Mouse (Mus musculus) embryonic fibroblast, embryonic 13.5 days (primary cell): Measurements from ENCODE around the gene Zfp978. TPM values are rescaled to one million over a fixed set of nuclear protein-coding genes. Genes with fewer than 3 reads are reported as not detected.
"Not testable (repeated sequence)": the region's sequence is repeated elsewhere in the genome, so short reads cannot be mapped to it uniquely, and the experiment has no call there.

Experiments used
- H3K27ac ChIP-seq: 2 replicates; pipeline ENCODE4 v1.5.1; 2012; ENCODE audit warnings: low read length, control low read depth, inconsistent platforms; ENCODE audit not compliant: insufficient read depth
- H3K4me1 ChIP-seq: 2 replicates; pipeline ENCODE4 v1.6.1; 2011; ENCODE audit warnings: low read length; ENCODE audit not compliant: control insufficient read depth, insufficient read depth
- H3K4me3 ChIP-seq: 2 replicates; pipeline ENCODE4 v1.5.1; 2011; ENCODE audit warnings: mild to moderate bottlenecking, control low read depth, low read length; ENCODE audit not compliant: insufficient read depth
- CTCF ChIP-seq: IDR thresholded peaks from 2 replicates; pipeline ENCODE4 v1.5.1; 2011; ENCODE audit warnings: mild to moderate bottlenecking, control low read depth, low read length, moderate library complexity, borderline replicate concordance; ENCODE audit not compliant: insufficient read depth
- POLR2A ChIP-seq: IDR thresholded peaks from 2 replicates; pipeline ENCODE4 v1.6.1; 2011; ENCODE audit warnings: low read depth, mild to moderate bottlenecking, control low read depth, low read length, moderate library complexity
- polyA plus RNA-seq: library from polyadenylated mRNA; stranded (reverse); fragments of >200 nt; gene quantifications from 2 replicates; pipeline ENCODE4 v1.2.4, GENCODE M21; 2011; ENCODE audit warnings: low read depth; ENCODE audit not compliant: missing spikeins, insufficient read length

The Zfp978 gene
- polyA plus RNA-seq, 1 experiment = not detected

GRCm38 (mm10) chr4:147407463-147407822, 46.3 kb downstream of the Zfp978 start:
- H3K4me3 ChIP-seq = peak overlapping the region; percentile 38
- TF ChIP-seq POLR2A = no peak
- no peak for TF ChIP-seq CTCF
- no peak overlapping the region for H3K27ac ChIP-seq
- H3K4me1 ChIP-seq = no peaks in the 10 kb centered on the region

DNA sequence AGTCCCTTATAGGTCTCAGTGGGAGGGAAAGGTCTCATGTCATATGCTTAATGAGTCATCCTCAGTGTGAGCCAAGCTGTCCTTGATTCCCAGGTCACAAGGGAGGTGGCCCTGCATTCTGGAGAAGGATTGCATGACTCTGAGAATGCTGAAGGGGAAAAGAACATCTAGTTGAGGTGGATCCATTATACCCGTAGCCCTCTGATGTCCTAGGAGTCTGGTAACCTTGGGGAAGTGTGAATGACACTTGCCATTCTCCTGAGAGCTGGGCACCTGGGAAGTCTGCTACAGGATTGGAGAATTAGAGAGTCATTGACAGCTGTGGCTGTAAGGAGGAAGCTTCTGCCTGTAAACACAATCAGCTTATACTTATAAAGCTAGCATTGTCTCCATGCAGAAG, 55.3 kb downstream of the Zfp978 start:
- H3K4me1 ChIP-seq, H3K27ac ChIP-seq, H3K4me3 ChIP-seq: not testable (repeated sequence)

GRCm38 (mm10) chr4:147417157-147417778, 56.2 kb downstream of the Zfp978 start:
- TF ChIP-seq POLR2A = no peak
- TF ChIP-seq CTCF = no peak
- no peak overlapping the region for H3K27ac ChIP-seq
- no peaks in the 10 kb centered on the region for H3K4me1 ChIP-seq
- no peak overlapping the region for H3K4me3 ChIP-seq

DNA sequence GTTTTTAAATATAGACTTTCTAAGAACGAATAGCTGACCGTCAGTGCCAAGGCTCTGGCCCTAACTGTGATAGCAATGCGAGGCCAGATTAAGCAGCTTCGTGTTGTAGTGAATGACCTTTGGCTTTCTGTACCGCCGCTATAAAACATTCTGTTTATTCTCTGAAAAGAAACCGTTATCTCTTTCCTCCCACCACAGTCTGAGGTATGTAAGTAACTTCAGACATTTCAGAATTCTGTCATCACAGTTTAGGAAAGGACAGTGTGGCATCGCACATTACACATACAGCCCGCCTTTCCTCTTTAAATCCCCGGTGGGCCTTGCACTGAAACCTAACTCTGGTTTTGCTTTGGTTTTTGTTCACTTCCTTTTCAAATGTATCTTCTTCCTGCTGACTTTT, 56.8 kb downstream of the Zfp978 start:
- H3K4me3 ChIP-seq = no peak overlapping the region
- no peak for TF ChIP-seq POLR2A
- no peak for TF ChIP-seq CTCF
- H3K4me1 ChIP-seq = no peaks in the 10 kb centered on the region
- H3K27ac ChIP-seq = no peak overlapping the region

DNA sequence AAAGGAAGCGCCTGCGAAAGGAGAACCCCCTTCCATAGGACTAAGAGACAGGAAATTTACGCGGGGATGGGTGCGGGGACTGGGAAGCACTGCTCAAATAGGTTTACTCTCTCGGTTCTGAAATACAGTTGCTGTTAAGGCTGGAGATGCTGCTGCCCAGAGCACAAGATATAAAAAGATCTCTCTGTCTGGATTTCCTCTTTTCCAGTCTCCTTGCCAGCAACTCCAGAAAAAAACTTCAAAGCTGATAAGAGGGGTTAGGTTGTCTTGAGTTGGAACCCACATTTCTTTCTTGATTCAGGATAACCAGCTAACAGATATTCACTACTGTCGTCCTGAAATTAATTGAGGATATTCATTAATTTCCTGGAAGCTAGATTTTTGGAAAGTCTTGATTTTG, 57.2 kb downstream of the Zfp978 start:
- not testable (repeated sequence) for H3K4me1 ChIP-seq, H3K4me3 ChIP-seq, H3K27ac ChIP-seq

DNA sequence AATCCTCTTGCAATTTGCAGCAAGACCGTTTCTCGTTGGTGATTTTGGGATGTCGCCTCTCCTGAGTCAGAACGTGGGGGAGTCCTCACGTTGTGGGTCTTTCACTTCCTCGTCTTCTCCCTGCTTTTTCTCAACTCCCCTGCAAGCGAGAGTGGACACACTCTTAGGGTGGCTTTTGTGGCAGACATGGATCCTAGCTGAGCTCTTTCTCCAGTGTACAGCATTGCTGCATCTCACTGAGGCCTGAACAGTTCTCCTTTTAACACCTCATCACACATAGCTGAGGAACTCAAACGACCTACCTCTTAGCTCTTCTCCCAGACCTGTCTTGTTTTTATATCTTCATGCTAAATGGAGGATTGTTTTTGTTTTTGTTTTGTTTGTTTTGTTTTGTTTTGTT, 58.1 kb downstream of the Zfp978 start:
- H3K4me3 ChIP-seq = not testable (repeated sequence)

GRCm38 (mm10) chr4:147419756-147420590, 58.9 kb downstream of the Zfp978 start:
- H3K4me3 ChIP-seq, H3K4me1 ChIP-seq, H3K27ac ChIP-seq: not testable (repeated sequence)

More for the DNA sequence above, 58.1 kb downstream of the Zfp978 start:
- H3K4me1 ChIP-seq, H3K27ac ChIP-seq: not testable (repeated sequence)

GRCm38 (mm10) chr4:147420794-147421193, 59.7 kb downstream of the Zfp978 start:
- Histone ChIP-seq H3K4me1 (no peaks in the 10 kb centered on the region), H3K27ac (no peak overlapping the region), H3K4me3 (no peak overlapping the region)
- TF ChIP-seq CTCF = no peak
- TF ChIP-seq POLR2A = no peak

GRCm38 (mm10) chr4:147421316-147421715, 60.2 kb downstream of the Zfp978 start:
- H3K4me1 ChIP-seq, H3K4me3 ChIP-seq, H3K27ac ChIP-seq: not testable (repeated sequence)

DNA sequence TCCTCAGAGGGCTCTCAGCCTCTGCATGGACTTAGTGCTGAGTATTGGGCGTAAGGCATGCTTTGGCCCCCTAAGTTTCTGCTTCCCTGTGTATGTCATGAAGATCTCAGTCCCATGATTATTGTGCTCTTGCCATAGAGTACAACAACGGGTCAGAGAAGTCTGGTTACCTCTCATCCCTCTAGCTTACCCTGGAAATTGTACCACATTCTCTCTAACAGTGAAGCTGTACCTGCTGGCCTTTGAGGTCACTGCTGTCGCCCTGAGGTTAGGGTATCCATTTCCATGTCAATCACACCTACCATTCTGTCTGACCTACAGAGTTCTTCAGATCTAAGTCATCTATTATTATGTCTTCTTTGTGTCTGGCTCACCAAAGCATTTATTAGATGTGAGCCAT, 62.0 kb downstream of the Zfp978 start:
- Histone ChIP-seq H3K4me1 (no peaks in the 10 kb centered on the region), H3K4me3 (no peak overlapping the region), H3K27ac (no peak overlapping the region)
- TF ChIP-seq POLR2A (no peak), CTCF (no peak)

DNA sequence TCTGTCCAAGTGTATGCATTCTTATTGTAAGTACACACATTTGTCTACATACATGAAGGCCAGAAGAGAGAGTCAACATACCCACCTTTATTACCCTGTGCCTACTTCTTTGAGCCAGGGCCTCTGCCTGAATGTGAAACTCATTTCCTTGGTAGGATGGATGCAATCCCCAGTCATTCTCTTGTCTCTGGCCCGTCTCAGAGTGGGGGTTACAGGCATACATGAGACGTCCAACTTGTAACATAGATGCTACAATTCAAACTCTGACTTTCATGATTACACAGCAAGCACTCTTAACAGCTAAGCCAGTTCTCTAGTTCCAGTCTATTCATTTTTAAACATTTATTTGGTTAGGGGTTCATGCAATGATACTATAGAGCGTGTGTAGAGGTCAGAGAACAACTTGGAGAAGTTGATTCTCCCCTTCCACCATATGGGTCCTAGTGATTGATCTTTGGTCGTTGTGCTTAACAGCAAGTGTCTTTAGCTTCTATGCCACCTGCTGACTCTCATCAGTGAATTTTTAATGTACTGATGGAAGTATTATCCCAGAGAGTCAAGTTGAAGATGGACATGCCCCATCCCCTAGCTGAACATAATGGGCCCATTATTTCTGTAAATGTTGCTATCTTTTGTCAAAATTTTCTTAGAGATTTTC, 62.7 kb downstream of the Zfp978 start:
- H3K27ac ChIP-seq = no peak overlapping the region
- no peaks in the 10 kb centered on the region for H3K4me1 ChIP-seq
- TF ChIP-seq POLR2A (no peak), CTCF (no peak)
- H3K4me3 ChIP-seq = no peak overlapping the region

- not testable (repeated sequence) for H3K27ac ChIP-seq, H3K4me1 ChIP-seq, H3K4me3 ChIP-seq
Observed at GRCm38 (mm10) chr4:147424404-147424803, 63.3 kb downstream of the Zfp978 start.

- H3K4me1 ChIP-seq, H3K4me3 ChIP-seq, H3K27ac ChIP-seq: not testable (repeated sequence)
Observed at GRCm38 (mm10) chr4:147425615-147426347, 64.7 kb downstream of the Zfp978 start.
